Mouse (Mus musculus): Measurements from ENCODE around the gene Mms19. TPM values are rescaled to one million over a fixed set of nuclear protein-coding genes. Genes with fewer than 3 reads are reported as not detected.
A peak's percentile ranks its signal among the peaks of the same experiment; 100 is the strongest.

The Mms19 gene
- polyA plus RNA-seq, 1 experiment from 2014 or later = 41.1 TPM

DNA sequence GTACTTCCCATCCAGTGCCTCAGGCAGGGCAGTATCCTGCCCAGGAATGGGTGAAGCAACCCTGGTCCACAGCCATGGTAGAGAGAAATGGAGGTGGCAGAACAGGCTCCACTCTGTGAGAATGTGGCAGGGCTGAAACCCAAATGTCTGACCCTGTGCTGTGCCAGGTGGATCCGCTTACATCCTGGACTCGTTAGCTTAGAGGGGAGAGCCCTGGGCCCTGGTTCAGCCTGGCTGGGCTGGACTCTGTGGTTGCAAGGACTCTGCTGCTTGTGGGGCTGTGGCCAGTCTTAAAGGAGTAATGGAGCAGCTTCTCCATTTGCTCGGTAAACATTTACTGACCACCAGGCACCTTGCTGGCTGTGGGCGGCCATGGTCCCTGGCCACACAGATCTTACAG, 6.2 kb upstream of the Mms19 start:
- H3K4me3 ChIP-seq (ENCODE audit: low read length) = no peak overlapping the region
- H3K9ac ChIP-seq (replicated peaks; ENCODE audit: low read length) = 0 out of 2 replicates have a peak overlapping the region, but pooled peaks have one; percentile 16
- H3K4me1 ChIP-seq (ENCODE audit: insufficient read depth, low read length) = peaks cover 44% of the 10 kb centered on the region
- H3K4me2 ChIP-seq (replicated peaks; ENCODE audit: low read depth, low read length) = no peak overlapping the region
- H3K27me3 ChIP-seq (ENCODE audit: insufficient read depth, low read length) = no peaks in the 10 kb centered on the region
- H3K36me3 ChIP-seq (ENCODE audit: insufficient read depth, low read length) = no peaks in the 10 kb centered on the region
- peak overlapping the region; percentile 75 for H3K27ac ChIP-seq (ENCODE audit: low read length)
- no peaks in the 10 kb centered on the region for H3K9me3 ChIP-seq (ENCODE audit: low read length)
- ATAC-seq (ENCODE audit: low FRiP score, low TSS enrichment) = peak; percentile 82
- 51% methylated on average over 4 of the region's 4 CpGs for WGBS

- 96% methylated on average over 5 of the region's 5 CpGs for whole genome bisulfite sequencing
- H3K9ac ChIP-seq (replicated peaks; ENCODE audit: low read length) = no peak overlapping the region
- no peaks in the 10 kb centered on the region for H3K36me3 ChIP-seq (ENCODE audit: insufficient read depth, low read length)
- H3K4me1 ChIP-seq (ENCODE audit: insufficient read depth, low read length) = peaks cover 31% of the 10 kb centered on the region
- H3K4me2 ChIP-seq (replicated peaks; ENCODE audit: low read depth, low read length) = no peak overlapping the region
- no peaks in the 10 kb centered on the region for H3K9me3 ChIP-seq (ENCODE audit: low read length)
- no peak overlapping the region for H3K4me3 ChIP-seq (ENCODE audit: low read length)
- no peak overlapping the region for H3K27ac ChIP-seq (ENCODE audit: low read length)
- no peaks in the 10 kb centered on the region for H3K27me3 ChIP-seq (ENCODE audit: insufficient read depth, low read length)
- no peak for ATAC-seq (ENCODE audit: low FRiP score, low TSS enrichment)
These were observed 5.0 kb upstream of the Mms19 start for GRCm38 (mm10) chr19:41985994-41986393.

- 5% methylated on average over 4 of the region's 4 CpGs for WGBS
- H3K9ac ChIP-seq (replicated peaks; ENCODE audit: low read length) = peak overlapping the region; percentile 91
- peak overlapping the region; percentile 91 for H3K4me3 ChIP-seq (ENCODE audit: low read length)
- no peaks in the 10 kb centered on the region for H3K36me3 ChIP-seq (ENCODE audit: insufficient read depth, low read length)
- no peaks in the 10 kb centered on the region for H3K27me3 ChIP-seq (ENCODE audit: insufficient read depth, low read length)
- no peak for ATAC-seq (ENCODE audit: low FRiP score, low TSS enrichment)
- H3K9me3 ChIP-seq (ENCODE audit: low read length) = no peaks in the 10 kb centered on the region
- peak overlapping the region; percentile 85 for H3K4me2 ChIP-seq (replicated peaks; ENCODE audit: low read depth, low read length)
- peak overlapping the region; percentile 95 for H3K27ac ChIP-seq (ENCODE audit: low read length)
- peaks cover 19% of the 10 kb centered on the region for H3K4me1 ChIP-seq (ENCODE audit: insufficient read depth, low read length)
These were observed 1.8 kb upstream of the Mms19 start for GRCm38 (mm10) chr19:41982791-41983150.

GRCm38 (mm10) chr19:41981931-41982790, 1.2 kb upstream of the Mms19 start:
- ATAC-seq (ENCODE audit: low FRiP score, low TSS enrichment) = peak; percentile 0; the same call in 1 of the 2 replicates
- Histone ChIP-seq H3K4me1 (ENCODE audit: insufficient read depth, low read length) (peaks cover 19% of the 10 kb centered on the region), H3K4me2 (replicated peaks; ENCODE audit: low read depth, low read length) (peak overlapping the region; percentile 85), H3K9me3 (ENCODE audit: low read length) (no peaks in the 10 kb centered on the region), H3K27me3 (ENCODE audit: insufficient read depth, low read length) (no peaks in the 10 kb centered on the region), H3K4me3 (ENCODE audit: low read length) (peak overlapping the region; percentile 91), H3K36me3 (ENCODE audit: insufficient read depth, low read length) (no peaks in the 10 kb centered on the region), H3K27ac (ENCODE audit: low read length) (peak overlapping the region; percentile 95), H3K9ac (replicated peaks; ENCODE audit: low read length) (peak overlapping the region; percentile 91)
- WGBS = 0% methylated on average over 70 of the region's 74 CpGs

GRCm38 (mm10) chr19:41981595-41981927, 604 bp upstream of the Mms19 start, which contains the start of gene Ubtd1:
TSS of gene Ubtd1 (plus strand) at chr19:41981763.
- H3K9ac ChIP-seq (replicated peaks; ENCODE audit: low read length) = peak within 1 kb of the TSS; percentile 91
- H3K36me3 ChIP-seq (ENCODE audit: insufficient read depth, low read length) = no peaks in the 10 kb centered on the region
- peak within 1 kb of the TSS; percentile 85 for H3K4me2 ChIP-seq (replicated peaks; ENCODE audit: low read depth, low read length)
- under 1% methylated on average over 33 of the region's 33 CpGs for WGBS
- peak; percentile 96; the same call in 1 of the 2 replicates for ATAC-seq (ENCODE audit: low FRiP score, low TSS enrichment)
- peak within 1 kb of the TSS; percentile 91 for H3K4me3 ChIP-seq (ENCODE audit: low read length)
- H3K4me1 ChIP-seq (ENCODE audit: insufficient read depth, low read length) = peaks cover 19% of the 10 kb centered on the region
- H3K9me3 ChIP-seq (ENCODE audit: low read length) = no peaks in the 10 kb centered on the region
- no peaks in the 10 kb centered on the region for H3K27me3 ChIP-seq (ENCODE audit: insufficient read depth, low read length)
- peak within 1 kb of the TSS; percentile 95 for H3K27ac ChIP-seq (ENCODE audit: low read length)

GRCm38 (mm10) chr19:41980422-41980818, 537 bp downstream of the Mms19 start:
- Histone ChIP-seq H3K9me3 (ENCODE audit: low read length) (no peaks in the 10 kb centered on the region), H3K27ac (ENCODE audit: low read length) (peak overlapping the region; percentile 95), H3K36me3 (ENCODE audit: insufficient read depth, low read length) (no peaks in the 10 kb centered on the region), H3K27me3 (ENCODE audit: insufficient read depth, low read length) (no peaks in the 10 kb centered on the region), H3K4me1 (ENCODE audit: insufficient read depth, low read length) (peaks cover 19% of the 10 kb centered on the region), H3K4me3 (ENCODE audit: low read length) (peak overlapping the region; percentile 91), H3K9ac (replicated peaks; ENCODE audit: low read length) (peak overlapping the region; percentile 88), H3K4me2 (replicated peaks; ENCODE audit: low read depth, low read length) (peak overlapping the region; percentile 79)
- WGBS = under 1% methylated on average over 16 of the region's 16 CpGs
- ATAC-seq (ENCODE audit: low FRiP score, low TSS enrichment) = 0 out of 2 replicates have a peak, but pooled peaks have one; percentile 7

DNA sequence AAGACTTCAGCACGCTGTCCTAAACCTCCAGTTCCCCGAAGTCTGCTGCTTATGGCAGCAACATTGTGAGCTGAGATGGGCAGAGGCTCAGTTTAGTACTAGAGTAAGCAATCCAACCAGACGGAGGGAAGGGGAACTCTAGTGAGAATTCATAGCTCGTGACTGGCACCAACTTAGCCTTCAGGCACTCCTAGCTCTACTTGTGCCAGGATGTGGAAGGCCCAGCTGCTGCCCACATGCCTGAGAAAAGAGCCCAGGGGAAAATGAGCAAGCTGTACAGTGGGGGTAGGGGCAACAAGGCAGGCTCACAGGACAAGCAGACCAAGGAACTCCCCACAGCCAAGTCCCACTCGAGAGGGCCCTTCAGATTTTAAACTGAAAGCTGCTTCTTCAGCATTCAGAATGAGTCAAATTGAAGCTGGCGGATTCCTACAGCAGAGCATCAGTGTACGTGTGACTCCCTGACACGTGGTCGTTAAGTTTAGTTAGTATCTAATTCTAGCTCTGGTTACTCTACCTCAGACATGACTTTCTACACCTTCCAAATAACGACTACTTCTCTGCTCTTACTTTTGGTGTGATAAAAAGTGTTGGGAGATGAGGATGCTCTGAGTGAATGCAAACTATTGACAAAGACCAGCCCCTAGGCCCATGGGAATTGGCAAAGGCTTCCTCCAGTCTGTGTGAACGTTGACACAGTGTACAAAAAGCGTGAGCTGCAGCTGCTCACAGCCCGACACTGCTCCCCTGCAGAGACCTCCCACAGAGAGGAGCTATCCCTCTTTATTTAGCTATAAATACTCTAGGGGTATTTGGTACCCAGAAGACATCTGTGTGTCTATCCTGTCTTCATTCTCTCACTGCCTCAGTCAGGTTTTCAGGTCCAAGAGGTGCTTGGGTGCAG, 6.8 kb downstream of the Mms19 start:
- no peaks in the 10 kb centered on the region for H3K4me1 ChIP-seq (ENCODE audit: insufficient read depth, low read length)
- H3K9ac ChIP-seq (replicated peaks; ENCODE audit: low read length) = no peak overlapping the region
- H3K9me3 ChIP-seq (ENCODE audit: low read length) = no peaks in the 10 kb centered on the region
- 60% methylated on average over 13 of the region's 13 CpGs for WGBS
- no peaks in the 10 kb centered on the region for H3K27me3 ChIP-seq (ENCODE audit: insufficient read depth, low read length)
- H3K4me2 ChIP-seq (replicated peaks; ENCODE audit: low read depth, low read length) = no peak overlapping the region
- H3K27ac ChIP-seq (ENCODE audit: low read length) = no peak overlapping the region
- no peak for ATAC-seq (ENCODE audit: low FRiP score, low TSS enrichment)
- peaks cover 5% of the 10 kb centered on the region; the same call in 1 of the 2 replicates for H3K36me3 ChIP-seq (ENCODE audit: insufficient read depth, low read length)
- no peak overlapping the region for H3K4me3 ChIP-seq (ENCODE audit: low read length)

DNA sequence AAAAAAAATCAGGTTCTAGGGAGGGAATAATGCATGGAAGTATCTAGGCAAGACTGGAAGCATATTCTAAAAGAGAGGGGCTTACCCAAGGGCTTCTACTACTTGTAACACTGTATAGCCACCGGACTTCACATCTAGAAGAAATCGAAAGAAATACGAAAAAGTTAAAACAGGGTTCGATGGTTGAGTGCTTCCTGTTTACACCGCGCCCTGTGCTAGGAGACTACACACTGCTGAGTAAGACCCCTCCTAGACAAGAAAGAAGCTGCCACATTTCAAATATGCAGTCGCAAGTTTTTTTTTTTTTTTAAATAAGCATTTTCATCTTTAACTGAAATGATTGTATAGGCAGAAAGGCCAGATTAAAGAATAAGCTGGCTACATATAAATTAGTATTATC, 11.3 kb downstream of the Mms19 start:
- no peak overlapping the region for H3K4me3 ChIP-seq (ENCODE audit: low read length)
- H3K4me1 ChIP-seq (ENCODE audit: insufficient read depth, low read length) = no peaks in the 10 kb centered on the region
- whole genome bisulfite sequencing = 94% methylated on average over 7 of the region's 7 CpGs
- no peak overlapping the region for H3K4me2 ChIP-seq (replicated peaks; ENCODE audit: low read depth, low read length)
- H3K9me3 ChIP-seq (ENCODE audit: low read length) = no peaks in the 10 kb centered on the region
- H3K9ac ChIP-seq (replicated peaks; ENCODE audit: low read length) = no peak overlapping the region
- H3K27ac ChIP-seq (ENCODE audit: low read length) = no peak overlapping the region
- H3K27me3 ChIP-seq (ENCODE audit: insufficient read depth, low read length) = no peaks in the 10 kb centered on the region
- H3K36me3 ChIP-seq (ENCODE audit: insufficient read depth, low read length) = peaks cover 31% of the 10 kb centered on the region
- ATAC-seq (ENCODE audit: low FRiP score, low TSS enrichment) = no peak

DNA sequence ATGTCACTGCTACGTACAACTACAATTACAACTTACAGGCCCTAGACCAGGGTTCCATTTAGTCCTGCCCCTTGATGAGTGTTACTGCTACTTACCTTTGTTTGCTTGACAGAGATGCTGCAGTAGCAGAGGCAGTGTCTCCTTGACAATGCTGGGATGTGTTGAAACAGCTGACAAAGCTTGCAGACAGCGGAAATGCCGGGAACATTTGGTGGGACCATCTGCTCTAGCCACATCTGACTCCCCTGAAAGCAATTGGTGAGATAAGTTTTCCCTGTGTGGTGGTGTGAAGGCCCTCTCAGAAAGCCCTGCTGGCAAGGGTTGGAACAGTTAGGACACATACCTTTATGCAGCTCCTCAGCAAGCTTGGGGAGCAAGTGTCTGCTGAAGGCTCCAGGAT, 27.4 kb downstream of the Mms19 start:
- H3K9me3 ChIP-seq (ENCODE audit: low read length) = no peaks in the 10 kb centered on the region
- H3K4me2 ChIP-seq (replicated peaks; ENCODE audit: low read depth, low read length) = no peak overlapping the region
- H3K27me3 ChIP-seq (ENCODE audit: insufficient read depth, low read length) = no peaks in the 10 kb centered on the region
- no peak overlapping the region for H3K27ac ChIP-seq (ENCODE audit: low read length)
- H3K4me3 ChIP-seq (ENCODE audit: low read length) = no peak overlapping the region
- H3K4me1 ChIP-seq (ENCODE audit: insufficient read depth, low read length) = no peaks in the 10 kb centered on the region
- 88% methylated on average over 3 of the region's 3 CpGs for WGBS
- ATAC-seq (ENCODE audit: low FRiP score, low TSS enrichment) = no peak
- no peak overlapping the region for H3K9ac ChIP-seq (replicated peaks; ENCODE audit: low read length)
- H3K36me3 ChIP-seq (ENCODE audit: insufficient read depth, low read length) = peaks cover 76% of the 10 kb centered on the region

Data from kidney, embryonic 16.5 days (tissue).